Mouse (Mus musculus) testis, adult 2 months (tissue): ENCODE data around the gene Fbxl5.

Source experiments
- CTCF ChIP-seq: fragments of 200-500 bp; IDR thresholded peaks from 2 replicates; pipeline ENCODE4 v1.5.1; 2012; ENCODE audit warnings: low read depth, mild to moderate bottlenecking, inconsistent platforms, low read length, moderate library complexity; ENCODE audit not compliant: control insufficient read depth, insufficient read depth, insufficient replicate concordance
- POLR2A ChIP-seq: fragments of 200-500 bp; IDR thresholded peaks from 2 replicates; pipeline ENCODE4 v1.6.1; 2012; ENCODE audit warnings: low read depth, mild to moderate bottlenecking, inconsistent platforms, low read length, moderate library complexity; ENCODE audit not compliant: control insufficient read depth

GRCm38 (mm10) chr5:43801253-43801652 lies 20.2 kb downstream of the Fbxl5 start:
- TF ChIP-seq CTCF = no peak
- no peak for TF ChIP-seq POLR2A
